Mouse (Mus musculus): ENCODE data around the gene Ssu72. TPM values are rescaled to one million over a fixed set of nuclear protein-coding genes. Genes with fewer than 3 reads are reported as not detected.

Ssu72 gene
- total and polyA plus RNA-seq, 3 experiments: 43.6 to 51.7 (median 51.6) TPM

DNA sequence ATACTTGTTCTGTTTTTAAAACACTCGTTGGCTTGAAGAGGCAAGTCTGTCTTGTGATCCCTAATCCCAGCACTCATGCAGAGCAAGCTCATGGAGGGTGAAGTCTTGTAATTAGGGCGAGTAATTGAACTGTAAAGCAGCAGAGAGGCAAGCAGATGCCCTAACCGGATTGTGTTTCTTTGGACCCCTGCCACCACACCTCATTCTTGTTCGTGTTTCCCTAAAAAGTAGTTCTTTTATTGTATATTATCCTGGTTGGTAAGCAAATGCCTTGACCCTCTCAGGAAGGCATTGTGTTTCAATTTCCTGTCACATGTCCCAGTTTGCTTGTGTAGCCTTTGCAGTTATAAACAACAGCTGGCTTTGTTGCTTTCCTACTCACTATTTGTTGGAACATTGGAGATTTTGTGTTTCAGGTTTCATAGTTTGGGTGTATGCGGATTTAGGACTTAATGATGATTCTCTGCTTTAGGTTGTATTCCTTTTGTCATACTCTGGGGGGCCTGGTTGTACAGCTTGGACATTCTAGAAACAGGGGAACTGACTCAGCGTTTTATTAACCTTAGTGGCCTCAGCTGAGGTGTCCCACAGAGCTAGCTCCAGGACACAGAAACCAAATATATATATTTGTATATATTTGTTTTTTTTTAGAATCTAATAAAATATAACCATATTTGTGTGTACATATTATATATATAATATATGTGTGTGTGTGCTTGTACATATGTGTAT, 6.1 kb downstream of the Ssu72 start:
- Histone ChIP-seq H3K79me2 (replicated peaks; ENCODE audit: control insufficient read depth, insufficient read depth, low read length) (peaks cover 9% of the 10 kb centered on the region; the same call in 1 of the 2 replicates), H3K4me3 (no peak overlapping the region; the same call in 1 of the 2 replicates), H3K27ac (peak overlapping the region; percentile 81), H3K27me3 (ENCODE audit: control insufficient read depth, insufficient read depth, low read length) (no peaks in the 10 kb centered on the region), H3K9ac (ENCODE audit: low read depth, low read length) (no peak overlapping the region), H3K36me3 (ENCODE audit: control insufficient read depth, insufficient read depth, low read length) (peaks cover 40% of the 10 kb centered on the region), H3K4me1 (ENCODE audit: control insufficient read depth, insufficient read depth, low read length) (peaks cover 10% of the 10 kb centered on the region)
- intact Hi-C loops (cut with DNase I): no loop called here
- peak in 1 of 2 experiments; percentile 25 for DNase-seq
- 30% methylated on average over 6 of the region's 6 CpGs for WGBS
- TF ChIP-seq CTCF (IDR thresholded peaks at IDR 0.05) (no peak), POLR2A (IDR thresholded peaks at IDR 0.05; ENCODE audit: insufficient read depth, low read depth, low read length) (no peak), EP300 (IDR thresholded peaks at IDR 0.05; ENCODE audit: insufficient read depth, low read depth, low read length) (no peak)

GRCm38 (mm10) chr4:155721668-155722083, 17.1 kb downstream of the Ssu72 start:
- intact Hi-C loops (cut with DNase I): loop anchor here (1.0 kb wide), 1 partner anchor 48 kb away; no protein-coding TSS in a partner anchor
- no peaks in the 10 kb centered on the region for H3K4me1 ChIP-seq (ENCODE audit: control insufficient read depth, insufficient read depth, low read length)
- DNase-seq: peak; percentile 32 to 36
- WGBS: 52% methylated on average over 4 of the region's 4 CpGs
- H3K4me3 ChIP-seq: no peak overlapping the region
- TF ChIP-seq CTCF (IDR thresholded peaks at IDR 0.05) (peak; percentile 74), POLR2A (IDR thresholded peaks at IDR 0.05; ENCODE audit: insufficient read depth, low read depth, low read length) (no peak)
- H3K27ac ChIP-seq: no peak overlapping the region
- H3K36me3 ChIP-seq (ENCODE audit: control insufficient read depth, insufficient read depth, low read length): 0 out of 2 replicates have a peak, but pooled peaks cover 2% of the 10 kb centered on the region
- H3K79me2 ChIP-seq (replicated peaks; ENCODE audit: control insufficient read depth, insufficient read depth, low read length): no peaks in the 10 kb centered on the region
- no peaks in the 10 kb centered on the region for H3K27me3 ChIP-seq (ENCODE audit: control insufficient read depth, insufficient read depth, low read length)
- H3K9ac ChIP-seq (ENCODE audit: low read depth, low read length): no peak overlapping the region

DNA sequence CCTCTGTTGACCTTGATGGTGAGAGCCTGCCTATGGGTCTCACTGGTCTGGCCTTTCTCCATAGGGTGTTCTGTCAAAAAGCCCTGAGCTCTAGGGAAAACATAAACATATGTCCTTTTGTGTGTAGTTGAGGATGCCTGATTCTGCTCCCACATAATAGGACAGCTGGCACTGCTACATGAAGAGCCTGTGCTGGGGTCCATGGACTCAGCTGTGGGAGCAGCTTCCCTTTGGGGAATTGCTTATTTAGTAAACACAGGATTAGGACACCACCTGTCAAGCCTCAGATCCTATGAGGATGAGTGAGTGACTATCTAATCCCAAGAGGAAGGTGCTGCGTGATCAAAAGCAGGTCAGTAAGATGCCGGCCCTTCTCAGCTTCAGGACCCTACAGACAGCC, 23.4 kb downstream of the Ssu72 start:
- Histone ChIP-seq H3K27me3 (ENCODE audit: control insufficient read depth, insufficient read depth, low read length) (no peaks in the 10 kb centered on the region), H3K4me1 (ENCODE audit: control insufficient read depth, insufficient read depth, low read length) (no peaks in the 10 kb centered on the region), H3K4me3 (no peak overlapping the region), H3K9ac (ENCODE audit: low read depth, low read length) (no peak overlapping the region), H3K79me2 (replicated peaks; ENCODE audit: control insufficient read depth, insufficient read depth, low read length) (no peaks in the 10 kb centered on the region), H3K36me3 (ENCODE audit: control insufficient read depth, insufficient read depth, low read length) (no peaks in the 10 kb centered on the region), H3K27ac (no peak overlapping the region)
- 94% methylated on average over 2 of the region's 2 CpGs for WGBS
- no peak for TF ChIP-seq EP300 (IDR thresholded peaks at IDR 0.05; ENCODE audit: insufficient read depth, low read depth, low read length)
- intact Hi-C loops (cut with DNase I): no loop called here
- DNase-seq: no peak

- Histone ChIP-seq H3K36me3 (ENCODE audit: control insufficient read depth, insufficient read depth, low read length) (no peaks in the 10 kb centered on the region), H3K9ac (ENCODE audit: low read depth, low read length) (no peak overlapping the region), H3K4me3 (no peak overlapping the region), H3K4me1 (ENCODE audit: control insufficient read depth, insufficient read depth, low read length) (no peaks in the 10 kb centered on the region), H3K79me2 (replicated peaks; ENCODE audit: control insufficient read depth, insufficient read depth, low read length) (no peaks in the 10 kb centered on the region), H3K27ac (no peak overlapping the region), H3K27me3 (ENCODE audit: control insufficient read depth, insufficient read depth, low read length) (no peaks in the 10 kb centered on the region)
- 89% methylated on average over 10 of the region's 10 CpGs for WGBS
- intact Hi-C loops (cut with DNase I): no loop called here
- TF ChIP-seq EP300 (IDR thresholded peaks at IDR 0.05; ENCODE audit: insufficient read depth, low read depth, low read length) (no peak), CTCF (IDR thresholded peaks at IDR 0.05) (no peak), POLR2A (IDR thresholded peaks at IDR 0.05; ENCODE audit: insufficient read depth, low read depth, low read length) (no peak)
- DNase-seq: no peak
Observed at GRCm38 (mm10) chr4:155733267-155733666, 28.7 kb downstream of the Ssu72 start.

GRCm38 (mm10) chr4:155734350-155734941, 29.8 kb downstream of the Ssu72 start, which contains the start of gene Tmem240:
Gene Tmem240 (plus strand): TSS chr4:155734800.
- Histone ChIP-seq H3K27ac (peak within 1 kb of the TSS; percentile 92), H3K27me3 (ENCODE audit: control insufficient read depth, insufficient read depth, low read length) (no peaks in the 10 kb centered on the region), H3K4me1 (ENCODE audit: control insufficient read depth, insufficient read depth, low read length) (no peaks in the 10 kb centered on the region), H3K4me3 (peak within 1 kb of the TSS; percentile 73), H3K79me2 (replicated peaks; ENCODE audit: control insufficient read depth, insufficient read depth, low read length) (no peaks in the 10 kb centered on the region), H3K9ac (ENCODE audit: low read depth, low read length) (peak within 1 kb of the TSS; percentile 45), H3K36me3 (ENCODE audit: control insufficient read depth, insufficient read depth, low read length) (no peaks in the 10 kb centered on the region)
- DNase-seq: peak; percentile 91 to 92
- peak; percentile 51 for TF ChIP-seq POLR2A (IDR thresholded peaks at IDR 0.05; ENCODE audit: insufficient read depth, low read depth, low read length)
- TF ChIP-seq CTCF (IDR thresholded peaks at IDR 0.05): no peak
- no peak for TF ChIP-seq EP300 (IDR thresholded peaks at IDR 0.05; ENCODE audit: insufficient read depth, low read depth, low read length)
- intact Hi-C loops (cut with DNase I): no loop called here
- WGBS: 6% methylated on average over 32 of the region's 35 CpGs

Data from heart, adult 2 months (tissue).